Mouse (Mus musculus) kidney, adult 2 months (tissue): ENCODE results near the gene Mlh1. TPM values are rescaled to one million over a fixed set of nuclear protein-coding genes. Genes with fewer than 3 reads are reported as not detected.
A peak's percentile ranks its signal among the peaks of the same experiment; 100 is the strongest.

Source experiments
- DNase-seq: peaks from one replicate; pipeline ENCODE4 v3.0.0; 2021
- H3K27ac ChIP-seq: fragments of 200-500 bp; 2 replicates; pipeline ENCODE4 v1.5.1; 2012; ENCODE audit warnings: low read depth, low read length, control low read depth, inconsistent platforms; ENCODE audit not compliant: insufficient read depth
- H3K27me3 ChIP-seq: fragments of 200-500 bp; replicated peaks from 2 replicates; pipeline ENCODE4 v1.6.1; 2012; ENCODE audit warnings: mild to moderate bottlenecking, moderate library complexity, low read length, inconsistent platforms; ENCODE audit not compliant: control insufficient read depth, insufficient read depth
- H3K36me3 ChIP-seq: fragments of 200-500 bp; 2 replicates; pipeline ENCODE4 v1.6.1; 2012; ENCODE audit warnings: mild to moderate bottlenecking, moderate library complexity, low read length, inconsistent platforms; ENCODE audit not compliant: control insufficient read depth, insufficient read depth
- H3K4me1 ChIP-seq: fragments of 200-500 bp; 2 replicates; pipeline ENCODE4 v1.6.1; 2011; ENCODE audit warnings: low read length; ENCODE audit not compliant: control insufficient read depth, insufficient read depth
- H3K4me3 ChIP-seq: fragments of 200-500 bp; 2 replicates; pipeline ENCODE4 v1.5.1; 2011; ENCODE audit warnings: mild to moderate bottlenecking, low read depth, low read length, control low read depth; ENCODE audit not compliant: insufficient read depth
- CTCF ChIP-seq: fragments of 200-500 bp; conservative IDR thresholded peaks from 2 replicates; pipeline ENCODE4 v1.5.1; 2011; ENCODE audit warnings: low read depth, mild to moderate bottlenecking, control low read depth, low read length, moderate library complexity, mixed read lengths; ENCODE audit not compliant: insufficient read depth, insufficient read length
- POLR2A ChIP-seq: fragments of 200-500 bp; IDR thresholded peaks from one replicate; pipeline ENCODE4 v1.6.1; 2011; ENCODE audit warnings: low read depth, low read length, control low read depth
- WGBS: fragments of 180-500 bp; shearing (Covaris S2); methylation state at CpG from one replicate; pipeline ENCODE4 v1.1.7; 2018; 5-methylcytosine and 5-hydroxymethylcytosine counted together
- polyA plus RNA-seq: library from polyadenylated mRNA; depleted of rRNA; stranded (reverse); fragments of >200 nt; gene quantifications from 2 replicates; pipeline ENCODE4 v1.2.3, GENCODE M21; 2012

The Mlh1 gene
- polyA plus RNA-seq, 1 experiment: 14.1 TPM

GRCm38 (mm10) chr9:111213501-111213900 is 58.1 kb downstream of the Mlh1 start:
- no peak overlapping the region for H3K4me3 ChIP-seq
- no peak overlapping the region for H3K27ac ChIP-seq
- WGBS: 51% methylated on average over 6 of the region's 6 CpGs
- peak; percentile 47 for DNase-seq
- TF ChIP-seq POLR2A: no peak
- TF ChIP-seq CTCF: no peak
- H3K27me3 ChIP-seq: no peaks in the 10 kb centered on the region
- no peaks in the 10 kb centered on the region; the same call in 1 of the 2 replicates for H3K36me3 ChIP-seq
- peaks cover 13% of the 10 kb centered on the region for H3K4me1 ChIP-seq

- H3K27me3 ChIP-seq: no peaks in the 10 kb centered on the region
- H3K36me3 ChIP-seq: no peaks in the 10 kb centered on the region
- peaks cover 13% of the 10 kb centered on the region for H3K4me1 ChIP-seq
- peak overlapping the region; percentile 9; the same call in 1 of the 2 replicates for H3K27ac ChIP-seq
- 58% methylated on average over 10 of the region's 10 CpGs for WGBS
- TF ChIP-seq CTCF: no peak
- TF ChIP-seq POLR2A: no peak
- peak; percentile 74 for DNase-seq
- no peak overlapping the region for H3K4me3 ChIP-seq
Measured at GRCm38 (mm10) chr9:111211122-111212041, 60.2 kb downstream of the Mlh1 start.

GRCm38 (mm10) chr9:111210412-111210811 is 61.2 kb downstream of the Mlh1 start:
- Histone ChIP-seq H3K36me3 (no peaks in the 10 kb centered on the region), H3K4me1 (peaks cover 13% of the 10 kb centered on the region), H3K27ac (no peak overlapping the region), H3K27me3 (no peaks in the 10 kb centered on the region), H3K4me3 (no peak overlapping the region)
- no peak for DNase-seq
- 80% methylated on average over 4 of the region's 4 CpGs for WGBS
- TF ChIP-seq POLR2A: no peak
- no peak for TF ChIP-seq CTCF

- Histone ChIP-seq H3K27me3 (no peaks in the 10 kb centered on the region), H3K27ac (no peak overlapping the region), H3K4me3 (no peak overlapping the region), H3K36me3 (no peaks in the 10 kb centered on the region), H3K4me1 (peaks cover 13% of the 10 kb centered on the region)
- TF ChIP-seq CTCF (no peak), POLR2A (no peak)
- no peak for DNase-seq
- 89% methylated on average over 7 of the region's 7 CpGs for WGBS
Measured at GRCm38 (mm10) chr9:111209158-111209699, 62.4 kb downstream of the Mlh1 start.

GRCm38 (mm10) chr9:111208185-111208584 is 63.4 kb downstream of the Mlh1 start:
- no peak overlapping the region for H3K27ac ChIP-seq
- DNase-seq: no peak
- H3K27me3 ChIP-seq: no peaks in the 10 kb centered on the region
- TF ChIP-seq POLR2A (no peak), CTCF (no peak)
- H3K4me1 ChIP-seq: peaks cover 13% of the 10 kb centered on the region
- H3K36me3 ChIP-seq: no peaks in the 10 kb centered on the region
- no peak overlapping the region for H3K4me3 ChIP-seq
- WGBS: 97% methylated on average over 3 of the region's 3 CpGs

- TF ChIP-seq CTCF (no peak), POLR2A (no peak)
- 69% methylated on average over 3 of the region's 3 CpGs for WGBS
- Histone ChIP-seq H3K36me3 (no peaks in the 10 kb centered on the region), H3K4me1 (peaks cover 13% of the 10 kb centered on the region), H3K4me3 (no peak overlapping the region), H3K27me3 (no peaks in the 10 kb centered on the region), H3K27ac (no peak overlapping the region)
- no peak for DNase-seq
Measured at GRCm38 (mm10) chr9:111207683-111208082, 63.9 kb downstream of the Mlh1 start.
